Mouse (Mus musculus): ENCODE data around the gene Sec61b. TPM values are rescaled to one million over a fixed set of nuclear protein-coding genes. Genes with fewer than 3 reads are reported as not detected.

Sec61b gene
- polyA plus RNA-seq, 1 experiment from 2014 or later, result 313 TPM

DNA sequence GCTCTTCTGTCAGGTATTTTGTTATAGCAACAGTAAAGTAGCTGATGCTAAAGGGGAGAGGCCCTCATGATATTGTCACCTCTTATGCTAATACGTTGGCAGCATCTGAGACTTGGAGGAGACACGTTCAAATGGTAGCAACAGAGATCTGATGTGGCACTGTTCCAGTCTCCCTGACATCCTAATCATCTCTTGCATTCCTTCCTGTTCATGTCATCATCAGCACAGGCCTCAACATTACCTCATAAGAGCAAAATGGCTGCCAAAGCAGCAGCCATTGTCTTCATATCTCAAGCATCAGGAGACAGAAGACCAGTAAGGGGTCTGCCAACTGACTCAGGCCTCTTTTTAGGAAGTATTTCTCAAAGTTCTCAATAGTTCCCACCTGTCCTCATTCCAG is 20.2 kb downstream of the Sec61b start:
- no peak for DNase-seq (ENCODE audit: low spot score)
- H3K9ac ChIP-seq (ENCODE audit: low read length), result no peak overlapping the region
- no peak for ATAC-seq
- H3K36me3 ChIP-seq (ENCODE audit: control insufficient read depth, insufficient read depth, low read length), result no peaks in the 10 kb centered on the region
- no peak overlapping the region for H3K4me2 ChIP-seq (ENCODE audit: low read length)
- H3K27me3 ChIP-seq (replicated peaks; ENCODE audit: control insufficient read depth, insufficient read depth, low read length), result no peaks in the 10 kb centered on the region
- H3K27ac ChIP-seq (ENCODE audit: low read depth, low read length), result no peak overlapping the region
- no peak overlapping the region for H3K4me3 ChIP-seq (ENCODE audit: low read depth, low read length)
- H3K4me1 ChIP-seq (ENCODE audit: control insufficient read depth, insufficient read depth, low read length), result no peaks in the 10 kb centered on the region
- no peaks in the 10 kb centered on the region for H3K9me3 ChIP-seq (replicated peaks; ENCODE audit: control insufficient read depth, low read length)
- WGBS, result 76% methylated on average over 2 of the region's 2 CpGs

GRCm38 (mm10) chr4:47497811-47498385 is 23.4 kb downstream of the Sec61b start:
- no peak overlapping the region for H3K4me2 ChIP-seq (ENCODE audit: low read length)
- 70% methylated on average over 7 of the region's 7 CpGs for WGBS
- no peaks in the 10 kb centered on the region for H3K27me3 ChIP-seq (replicated peaks; ENCODE audit: control insufficient read depth, insufficient read depth, low read length)
- H3K4me3 ChIP-seq (ENCODE audit: low read depth, low read length), result no peak overlapping the region
- no peaks in the 10 kb centered on the region for H3K36me3 ChIP-seq (ENCODE audit: control insufficient read depth, insufficient read depth, low read length)
- ATAC-seq, result no peak
- H3K9me3 ChIP-seq (replicated peaks; ENCODE audit: control insufficient read depth, low read length), result no peaks in the 10 kb centered on the region
- no peak overlapping the region for H3K27ac ChIP-seq (ENCODE audit: low read depth, low read length)
- H3K4me1 ChIP-seq (ENCODE audit: control insufficient read depth, insufficient read depth, low read length), result no peaks in the 10 kb centered on the region
- no peak overlapping the region for H3K9ac ChIP-seq (ENCODE audit: low read length)
- no peak for DNase-seq (ENCODE audit: low spot score)

DNA sequence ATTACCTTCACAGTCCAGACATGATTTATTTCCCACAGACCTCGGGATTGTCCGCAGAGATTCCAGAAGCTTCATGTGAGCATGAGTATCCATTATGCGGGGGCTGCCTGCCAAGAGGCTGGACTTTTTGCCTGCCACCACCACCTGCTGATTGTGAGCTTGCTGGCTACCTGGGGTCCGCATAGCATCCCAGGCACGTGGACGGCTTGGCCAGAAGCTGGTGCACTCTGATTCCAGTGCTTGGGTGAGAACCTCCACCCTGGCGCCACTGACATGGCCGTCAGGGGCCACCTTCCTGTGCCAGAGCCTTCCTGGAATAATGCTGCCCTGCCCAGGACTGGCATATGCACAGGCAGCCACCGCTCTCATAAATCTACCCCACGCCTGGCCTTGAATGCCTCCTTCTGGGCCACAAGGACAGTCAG is 24.7 kb downstream of the Sec61b start:
- H3K9me3 ChIP-seq (replicated peaks; ENCODE audit: control insufficient read depth, low read length), result no peaks in the 10 kb centered on the region
- no peak overlapping the region for H3K4me3 ChIP-seq (ENCODE audit: low read depth, low read length)
- 80% methylated on average over 10 of the region's 10 CpGs for WGBS
- H3K9ac ChIP-seq (ENCODE audit: low read length), result no peak overlapping the region
- ATAC-seq (no peak), DNase-seq (ENCODE audit: low spot score) (no peak)
- no peaks in the 10 kb centered on the region for H3K4me1 ChIP-seq (ENCODE audit: control insufficient read depth, insufficient read depth, low read length)
- H3K36me3 ChIP-seq (ENCODE audit: control insufficient read depth, insufficient read depth, low read length), result no peaks in the 10 kb centered on the region
- no peak overlapping the region for H3K27ac ChIP-seq (ENCODE audit: low read depth, low read length)
- no peak overlapping the region for H3K4me2 ChIP-seq (ENCODE audit: low read length)
- no peaks in the 10 kb centered on the region for H3K27me3 ChIP-seq (replicated peaks; ENCODE audit: control insufficient read depth, insufficient read depth, low read length)

- H3K27ac ChIP-seq (ENCODE audit: low read depth, low read length), result no peak overlapping the region
- H3K9ac ChIP-seq (ENCODE audit: low read length), result no peak overlapping the region
- H3K36me3 ChIP-seq (ENCODE audit: control insufficient read depth, insufficient read depth, low read length), result no peaks in the 10 kb centered on the region
- no peaks in the 10 kb centered on the region for H3K4me1 ChIP-seq (ENCODE audit: control insufficient read depth, insufficient read depth, low read length)
- ATAC-seq (peak; percentile 61), DNase-seq (ENCODE audit: low spot score) (peak; percentile 65)
- no peak overlapping the region for H3K4me3 ChIP-seq (ENCODE audit: low read depth, low read length)
- no peak overlapping the region for H3K4me2 ChIP-seq (ENCODE audit: low read length)
- no peaks in the 10 kb centered on the region for H3K27me3 ChIP-seq (replicated peaks; ENCODE audit: control insufficient read depth, insufficient read depth, low read length)
- 36% methylated on average over 4 of the region's 4 CpGs for WGBS
- no peaks in the 10 kb centered on the region for H3K9me3 ChIP-seq (replicated peaks; ENCODE audit: control insufficient read depth, low read length)
These were observed 28.1 kb downstream of the Sec61b start for GRCm38 (mm10) chr4:47502546-47502971.

DNA sequence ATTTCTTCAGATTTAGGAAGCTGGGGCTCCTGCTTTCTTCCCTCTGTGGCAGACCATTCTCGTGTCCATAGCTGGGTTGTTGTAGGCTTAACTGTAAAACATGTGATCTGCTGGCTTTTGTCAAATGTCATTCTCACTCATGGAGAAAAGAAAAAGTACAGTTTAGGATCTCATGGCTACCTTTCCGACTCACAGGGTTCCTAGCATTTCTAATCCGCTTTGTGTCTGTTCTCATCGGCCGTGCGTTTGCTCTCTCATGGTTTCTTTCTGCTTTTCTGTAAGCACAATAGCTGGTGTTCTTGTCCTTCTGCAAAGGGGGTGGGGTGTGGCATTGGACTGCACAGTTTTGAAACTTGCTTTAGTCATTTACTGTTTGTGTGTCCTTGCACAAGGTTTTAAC is 28.6 kb downstream of the Sec61b start:
- no peaks in the 10 kb centered on the region for H3K9me3 ChIP-seq (replicated peaks; ENCODE audit: control insufficient read depth, low read length)
- no peaks in the 10 kb centered on the region for H3K4me1 ChIP-seq (ENCODE audit: control insufficient read depth, insufficient read depth, low read length)
- no peak overlapping the region for H3K27ac ChIP-seq (ENCODE audit: low read depth, low read length)
- DNase-seq (ENCODE audit: low spot score), result no peak
- no peaks in the 10 kb centered on the region for H3K36me3 ChIP-seq (ENCODE audit: control insufficient read depth, insufficient read depth, low read length)
- no peaks in the 10 kb centered on the region for H3K27me3 ChIP-seq (replicated peaks; ENCODE audit: control insufficient read depth, insufficient read depth, low read length)
- no peak overlapping the region for H3K4me3 ChIP-seq (ENCODE audit: low read depth, low read length)
- no peak for ATAC-seq
- no peak overlapping the region for H3K4me2 ChIP-seq (ENCODE audit: low read length)
- 81% methylated on average over 6 of the region's 6 CpGs for WGBS
- H3K9ac ChIP-seq (ENCODE audit: low read length), result no peak overlapping the region

DNA sequence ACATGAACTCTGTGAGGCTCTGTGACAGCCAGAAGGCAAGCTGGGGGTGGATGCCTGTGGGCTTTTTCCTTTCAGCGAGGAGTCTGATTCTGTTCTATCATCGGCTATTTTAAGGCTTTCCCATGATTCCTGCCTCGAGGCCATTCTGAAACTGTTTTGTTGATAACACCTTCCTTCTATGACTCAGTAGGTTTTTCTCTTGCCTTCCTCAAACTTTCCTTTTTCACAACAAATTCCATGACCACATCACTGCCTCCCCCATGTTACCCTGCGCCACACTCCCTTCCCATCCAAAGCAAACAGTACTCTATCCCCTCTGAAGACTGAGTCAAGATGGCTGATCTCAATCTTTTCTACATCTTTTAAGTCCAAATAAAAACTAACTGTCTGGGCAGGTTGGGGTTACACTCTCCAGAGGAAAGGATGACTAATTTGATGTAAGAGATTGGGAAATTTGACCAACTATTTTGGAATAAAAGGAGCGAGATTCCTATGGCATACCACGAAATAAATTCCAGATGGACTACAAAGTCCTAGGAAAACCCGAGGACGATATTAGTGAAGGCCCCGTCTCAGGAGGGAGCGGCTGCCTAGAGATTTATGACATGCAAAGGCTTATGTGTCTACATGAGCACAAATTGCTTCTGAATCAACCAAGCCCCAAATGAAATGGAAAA is 30.5 kb downstream of the Sec61b start:
- WGBS, result 92% methylated on average over 10 of the region's 10 CpGs
- Histone ChIP-seq H3K9ac (ENCODE audit: low read length) (no peak overlapping the region), H3K27me3 (replicated peaks; ENCODE audit: control insufficient read depth, insufficient read depth, low read length) (no peaks in the 10 kb centered on the region), H3K4me1 (ENCODE audit: control insufficient read depth, insufficient read depth, low read length) (no peaks in the 10 kb centered on the region), H3K36me3 (ENCODE audit: control insufficient read depth, insufficient read depth, low read length) (no peaks in the 10 kb centered on the region), H3K4me3 (ENCODE audit: low read depth, low read length) (no peak overlapping the region), H3K9me3 (replicated peaks; ENCODE audit: control insufficient read depth, low read length) (no peaks in the 10 kb centered on the region), H3K27ac (ENCODE audit: low read depth, low read length) (no peak overlapping the region), H3K4me2 (ENCODE audit: low read length) (no peak overlapping the region)
- no peak for DNase-seq (ENCODE audit: low spot score)
- ATAC-seq, result no peak

DNA sequence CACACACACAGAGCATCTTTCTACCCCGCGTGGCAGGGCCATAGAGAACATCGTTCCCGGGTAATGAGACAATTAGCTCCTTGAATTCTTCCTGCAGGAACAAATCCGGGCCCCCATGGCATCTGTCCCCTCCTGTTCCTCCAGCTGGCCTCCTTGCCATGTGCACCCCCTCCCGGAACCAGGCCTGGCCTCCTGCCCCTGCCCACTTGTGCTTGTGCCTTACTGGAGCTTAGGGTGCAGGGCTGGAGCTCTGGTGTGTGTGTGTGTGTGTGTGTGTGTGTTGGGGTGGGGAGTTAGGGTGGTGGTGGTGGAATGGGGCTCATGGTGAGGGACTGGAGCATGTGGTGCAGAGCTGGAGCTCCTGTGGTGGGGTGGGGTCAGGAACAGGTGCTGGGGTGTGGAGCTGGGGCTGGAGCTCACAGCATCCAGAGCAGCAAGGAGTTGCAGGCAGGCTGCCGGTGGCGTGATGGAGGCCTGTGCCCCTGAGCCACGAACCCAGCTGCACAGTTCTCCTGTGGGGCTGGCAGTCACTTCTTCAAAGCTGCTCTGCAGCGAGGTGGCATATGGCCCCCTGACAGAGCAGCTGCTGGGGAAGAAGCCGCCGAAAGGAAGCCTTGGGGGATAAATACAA is 44.2 kb downstream of the Sec61b start:
- H3K4me1 ChIP-seq (ENCODE audit: control insufficient read depth, insufficient read depth, low read length), result peaks cover 7% of the 10 kb centered on the region; the same call in 1 of the 2 replicates
- peak; percentile 70 for DNase-seq (ENCODE audit: low spot score)
- no peak overlapping the region for H3K4me2 ChIP-seq (ENCODE audit: low read length)
- 0 out of 2 replicates have a peak overlapping the region, but pooled peaks have one; percentile 25 for H3K9ac ChIP-seq (ENCODE audit: low read length)
- 21% methylated on average over 12 of the region's 12 CpGs for WGBS
- H3K27ac ChIP-seq (ENCODE audit: low read depth, low read length), result peak overlapping the region; percentile 86
- H3K4me3 ChIP-seq (ENCODE audit: low read depth, low read length), result no peak overlapping the region
- H3K9me3 ChIP-seq (replicated peaks; ENCODE audit: control insufficient read depth, low read length), result no peaks in the 10 kb centered on the region
- H3K36me3 ChIP-seq (ENCODE audit: control insufficient read depth, insufficient read depth, low read length), result no peaks in the 10 kb centered on the region
- ATAC-seq, result peak; percentile 79
- no peaks in the 10 kb centered on the region for H3K27me3 ChIP-seq (replicated peaks; ENCODE audit: control insufficient read depth, insufficient read depth, low read length)

DNA sequence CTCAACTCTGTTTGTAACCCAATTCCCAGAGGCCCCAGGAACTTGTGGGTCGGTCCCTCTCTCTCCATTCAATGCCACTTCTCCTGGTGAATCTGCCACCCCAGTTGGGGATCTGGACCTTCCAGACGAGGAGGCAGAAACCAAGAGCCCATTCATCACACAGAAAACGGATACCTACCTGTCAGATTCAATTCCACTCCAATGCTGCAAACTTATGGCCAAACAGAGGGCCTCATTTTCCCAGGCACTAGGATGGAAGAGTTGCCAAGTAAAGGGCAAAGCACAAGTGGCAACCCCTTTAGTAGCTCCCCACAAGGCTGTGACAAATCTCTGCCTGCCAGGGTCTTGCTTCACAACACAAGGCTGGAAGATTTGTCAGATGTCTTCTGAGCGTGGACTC is 45.6 kb downstream of the Sec61b start:
- WGBS, result 79% methylated on average over 4 of the region's 4 CpGs
- H3K4me1 ChIP-seq (ENCODE audit: control insufficient read depth, insufficient read depth, low read length), result peaks cover 7% of the 10 kb centered on the region; the same call in 1 of the 2 replicates
- no peak for ATAC-seq

More for the DNA sequence above, 45.6 kb downstream of the Sec61b start:
- H3K27me3 ChIP-seq (replicated peaks; ENCODE audit: control insufficient read depth, insufficient read depth, low read length), result no peaks in the 10 kb centered on the region
- DNase-seq (ENCODE audit: low spot score), result no peak
- H3K9me3 ChIP-seq (replicated peaks; ENCODE audit: control insufficient read depth, low read length), result no peaks in the 10 kb centered on the region
- no peak overlapping the region for H3K9ac ChIP-seq (ENCODE audit: low read length)
- H3K4me3 ChIP-seq (ENCODE audit: low read depth, low read length), result no peak overlapping the region
- no peak overlapping the region for H3K27ac ChIP-seq (ENCODE audit: low read depth, low read length)
- H3K4me2 ChIP-seq (ENCODE audit: low read length), result no peak overlapping the region
- H3K36me3 ChIP-seq (ENCODE audit: control insufficient read depth, insufficient read depth, low read length), result no peaks in the 10 kb centered on the region

Data from forebrain, embryonic 14.5 days (tissue).